Mouse (Mus musculus) lung, embryonic 16.5 days (tissue): ENCODE data around the gene Gm49396. TPM values are rescaled to one million over a fixed set of nuclear protein-coding genes. Genes with fewer than 3 reads are reported as not detected.

Source experiments
- ATAC-seq: fragments of 200-750 bp; cut with Nextera tagmentation; 2 replicates; pipeline ENCODE4 v1.8.0; 2017; ENCODE audit warnings: low read depth, mild to moderate bottlenecking, moderate library complexity
- H3K27ac ChIP-seq: fragments of 300-500 bp; sonication (generic); 2 replicates; pipeline ENCODE4 v1.5.1; 2014; ENCODE audit warnings: mild to moderate bottlenecking, control low read depth, low read length
- H3K27me3 ChIP-seq: fragments of 300-500 bp; sonication (generic); 2 replicates; pipeline ENCODE4 v1.6.1; 2014; ENCODE audit warnings: low read depth, low read length, mixed read lengths; ENCODE audit not compliant: control insufficient read depth, insufficient read depth
- H3K36me3 ChIP-seq: fragments of 300-500 bp; sonication (generic); 2 replicates; pipeline ENCODE4 v1.6.1; 2014; ENCODE audit warnings: low read length; ENCODE audit not compliant: control insufficient read depth, insufficient read depth
- H3K4me1 ChIP-seq: fragments of 300-500 bp; sonication (generic); replicated peaks from 2 replicates; pipeline ENCODE4 v1.6.1; 2014; ENCODE audit warnings: low read length, mixed read lengths; ENCODE audit not compliant: control insufficient read depth, insufficient read depth
- H3K4me2 ChIP-seq: fragments of 300-500 bp; sonication (generic); 2 replicates; pipeline ENCODE4 v1.6.1; 2014; ENCODE audit warnings: low read depth, low read length, control low read depth
- H3K4me3 ChIP-seq: fragments of 300-500 bp; sonication (generic); 2 replicates; pipeline ENCODE4 v1.5.1; 2014; ENCODE audit warnings: mild to moderate bottlenecking, low read length, control low read depth
- H3K9ac ChIP-seq: fragments of 300-500 bp; sonication (generic); 2 replicates; pipeline ENCODE4 v1.6.1; 2014; ENCODE audit warnings: low read length, control low read depth
- H3K9me3 ChIP-seq: fragments of 300-500 bp; sonication (generic); 2 replicates; pipeline ENCODE4 v1.6.1; 2016; ENCODE audit warnings: low read length; ENCODE audit not compliant: control insufficient read depth
- WGBS: fragments of 180-500 bp; shearing (Covaris S2); extraction: QIAGEN DNeasy Blood & Tissue Kit; methylation state at CpG from one replicate; pipeline ENCODE4 v1.1.7; 2014; 5-methylcytosine and 5-hydroxymethylcytosine counted together
- polyA plus RNA-seq: library from polyadenylated mRNA; unstranded; fragments of >200 nt; fragmentation: Nextera tagmentation; extraction: Ambion mirVana; gene quantifications from 2 replicates; pipeline ENCODE4 v1.2.1, GENCODE M21; 2015

Gene Gm49396
- polyA plus RNA-seq, 1 experiment from 2014 or later: 14.3 TPM

DNA sequence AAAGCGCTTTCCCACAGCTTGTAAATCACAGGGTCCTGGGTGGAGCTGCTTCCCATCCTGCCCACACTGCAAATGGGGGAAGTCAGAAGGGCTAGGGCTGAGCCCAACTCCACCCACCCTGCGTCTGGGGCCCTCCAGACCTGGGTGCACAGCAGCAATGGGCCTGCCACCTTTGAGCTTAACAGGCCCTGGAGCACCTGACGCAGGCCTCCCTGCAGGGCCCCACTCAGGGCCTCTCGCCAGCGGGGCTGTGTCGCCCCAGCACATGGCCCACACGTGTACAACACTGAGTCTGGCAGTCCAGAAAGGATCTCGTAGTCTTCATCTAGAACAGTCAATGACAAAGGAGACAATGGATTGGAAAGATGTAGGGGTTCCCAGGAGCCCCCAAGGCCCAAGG, 16.8 kb downstream of the Gm49396 start:
- H3K36me3 ChIP-seq: peaks cover 91% of the 10 kb centered on the region
- H3K4me3 ChIP-seq: no peak overlapping the region
- no peak for ATAC-seq

DNA sequence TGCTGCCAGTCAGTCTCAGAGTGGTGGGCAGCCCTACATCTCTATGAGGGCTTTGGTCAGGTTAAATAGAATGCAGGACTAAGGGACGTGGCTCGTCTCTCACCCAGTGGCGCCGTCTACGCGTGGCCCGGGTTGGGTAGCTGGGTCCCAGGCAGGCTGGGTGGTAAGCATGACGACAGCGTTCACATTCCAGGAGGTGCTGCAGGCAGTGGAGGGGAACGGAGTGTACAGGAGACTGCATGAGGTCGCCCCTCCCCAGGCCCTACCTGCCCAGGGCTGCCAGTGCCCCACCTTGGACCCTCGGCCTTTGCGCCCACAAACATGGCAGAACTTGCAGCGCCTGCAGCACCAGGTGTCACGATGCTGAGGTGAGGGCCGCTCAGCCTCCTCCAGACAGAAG, 18.4 kb downstream of the Gm49396 start:
- no peaks in the 10 kb centered on the region for H3K27me3 ChIP-seq
- H3K4me2 ChIP-seq: no peak overlapping the region
- H3K4me1 ChIP-seq: no peaks in the 10 kb centered on the region
- H3K36me3 ChIP-seq: peaks cover 83% of the 10 kb centered on the region
- H3K9ac ChIP-seq: no peak overlapping the region
- no peaks in the 10 kb centered on the region for H3K9me3 ChIP-seq
- no peak overlapping the region for H3K27ac ChIP-seq
- no peak for ATAC-seq
- H3K4me3 ChIP-seq: no peak overlapping the region
- 93% methylated on average over 16 of the region's 16 CpGs for WGBS

More for the DNA sequence above, 16.8 kb downstream of the Gm49396 start:
- H3K27ac ChIP-seq: no peak overlapping the region
- 90% methylated on average over 8 of the region's 8 CpGs for WGBS
- H3K27me3 ChIP-seq: no peaks in the 10 kb centered on the region
- H3K4me2 ChIP-seq: no peak overlapping the region
- no peaks in the 10 kb centered on the region for H3K9me3 ChIP-seq
- no peak overlapping the region for H3K9ac ChIP-seq
- no peaks in the 10 kb centered on the region for H3K4me1 ChIP-seq

DNA sequence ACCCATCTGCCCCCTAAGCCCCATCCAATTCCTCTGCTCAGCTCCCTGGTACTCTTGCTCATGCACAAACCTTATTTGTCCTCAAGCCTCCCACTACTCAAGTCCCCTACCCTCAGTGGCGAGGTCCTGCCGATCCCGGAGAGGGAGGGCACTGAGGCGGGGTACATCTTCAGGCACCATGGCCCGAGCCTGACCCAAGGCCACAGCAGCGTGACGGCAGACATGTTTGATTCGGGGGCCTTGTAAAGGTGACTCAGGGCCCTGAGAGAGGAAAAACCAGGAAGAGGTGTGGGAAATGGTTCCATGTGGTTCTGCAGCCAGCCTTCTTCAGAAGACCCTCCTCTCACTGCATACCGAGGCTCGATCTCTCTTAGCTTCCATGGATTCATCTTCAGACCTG, 21.2 kb downstream of the Gm49396 start:
- no peak overlapping the region for H3K27ac ChIP-seq
- H3K4me2 ChIP-seq: no peak overlapping the region
- H3K4me1 ChIP-seq: peaks cover 8% of the 10 kb centered on the region
- ATAC-seq: no peak
- H3K9ac ChIP-seq: no peak overlapping the region
- no peaks in the 10 kb centered on the region for H3K9me3 ChIP-seq
- peaks cover 55% of the 10 kb centered on the region for H3K36me3 ChIP-seq
- 88% methylated on average over 10 of the region's 10 CpGs for WGBS
- H3K27me3 ChIP-seq: no peaks in the 10 kb centered on the region
- H3K4me3 ChIP-seq: no peak overlapping the region

DNA sequence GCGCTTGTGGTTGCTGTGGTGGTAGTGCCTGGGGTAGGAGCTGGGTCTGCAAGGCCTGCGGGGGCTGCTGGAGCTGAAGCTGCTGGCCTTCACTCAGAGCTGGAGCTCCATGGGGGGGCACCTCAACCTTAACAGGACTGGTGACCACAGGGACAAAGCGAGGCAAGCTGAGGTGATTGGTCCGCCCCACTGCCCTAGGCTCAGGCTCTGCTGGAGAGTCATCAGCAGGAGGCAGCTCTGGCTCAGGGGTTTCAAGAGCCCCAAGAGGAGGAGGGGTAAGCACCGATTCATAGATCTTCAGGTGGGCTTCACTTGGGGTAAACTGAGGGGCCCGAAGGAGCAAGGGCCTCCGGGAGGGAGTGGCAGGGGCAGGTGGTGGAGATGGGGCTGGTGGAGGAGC, 22.0 kb downstream of the Gm49396 start:
- WGBS: 96% methylated on average over 7 of the region's 7 CpGs
- peaks cover 47% of the 10 kb centered on the region for H3K36me3 ChIP-seq

DNA sequence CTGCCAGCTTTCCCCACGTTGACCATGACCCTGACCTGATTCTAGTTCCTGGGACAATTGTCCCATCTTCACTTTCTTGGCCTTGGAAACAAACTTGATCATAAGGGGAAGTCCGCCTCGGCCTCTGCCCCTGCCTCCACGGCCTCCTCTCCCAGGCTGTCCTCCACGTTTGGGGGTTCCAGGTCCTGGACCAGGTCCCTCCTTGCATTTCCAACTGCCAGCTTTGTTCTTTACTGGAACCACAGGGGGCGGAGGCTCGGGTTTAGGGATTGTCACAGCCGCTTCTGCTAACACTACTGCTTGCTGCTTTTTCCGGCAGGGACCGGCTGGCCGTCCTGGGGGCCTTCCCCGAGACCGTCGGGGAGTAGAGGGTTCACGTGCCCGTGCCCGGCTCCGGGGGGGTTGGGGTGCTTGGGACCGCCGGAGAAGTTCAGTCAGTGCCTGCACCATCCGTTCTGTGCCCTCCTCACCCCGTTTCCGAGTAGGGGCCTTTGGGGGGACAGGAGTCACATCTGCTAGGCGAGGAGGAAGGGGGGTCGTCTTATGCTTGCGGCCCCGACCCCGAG, 23.4 kb downstream of the Gm49396 start:
- peak overlapping the region; percentile 99; the same call in 1 of the 2 replicates for H3K9ac ChIP-seq
- 88% methylated on average over 28 of the region's 28 CpGs for WGBS
- peaks cover 36% of the 10 kb centered on the region for H3K36me3 ChIP-seq

More for the DNA sequence above, 22.0 kb downstream of the Gm49396 start:
- Histone ChIP-seq H3K27me3 (no peaks in the 10 kb centered on the region), H3K4me3 (no peak overlapping the region), H3K9me3 (no peaks in the 10 kb centered on the region), H3K4me2 (no peak overlapping the region), H3K27ac (no peak overlapping the region), H3K9ac (no peak overlapping the region), H3K4me1 (peaks cover 15% of the 10 kb centered on the region)
- ATAC-seq: no peak

DNA sequence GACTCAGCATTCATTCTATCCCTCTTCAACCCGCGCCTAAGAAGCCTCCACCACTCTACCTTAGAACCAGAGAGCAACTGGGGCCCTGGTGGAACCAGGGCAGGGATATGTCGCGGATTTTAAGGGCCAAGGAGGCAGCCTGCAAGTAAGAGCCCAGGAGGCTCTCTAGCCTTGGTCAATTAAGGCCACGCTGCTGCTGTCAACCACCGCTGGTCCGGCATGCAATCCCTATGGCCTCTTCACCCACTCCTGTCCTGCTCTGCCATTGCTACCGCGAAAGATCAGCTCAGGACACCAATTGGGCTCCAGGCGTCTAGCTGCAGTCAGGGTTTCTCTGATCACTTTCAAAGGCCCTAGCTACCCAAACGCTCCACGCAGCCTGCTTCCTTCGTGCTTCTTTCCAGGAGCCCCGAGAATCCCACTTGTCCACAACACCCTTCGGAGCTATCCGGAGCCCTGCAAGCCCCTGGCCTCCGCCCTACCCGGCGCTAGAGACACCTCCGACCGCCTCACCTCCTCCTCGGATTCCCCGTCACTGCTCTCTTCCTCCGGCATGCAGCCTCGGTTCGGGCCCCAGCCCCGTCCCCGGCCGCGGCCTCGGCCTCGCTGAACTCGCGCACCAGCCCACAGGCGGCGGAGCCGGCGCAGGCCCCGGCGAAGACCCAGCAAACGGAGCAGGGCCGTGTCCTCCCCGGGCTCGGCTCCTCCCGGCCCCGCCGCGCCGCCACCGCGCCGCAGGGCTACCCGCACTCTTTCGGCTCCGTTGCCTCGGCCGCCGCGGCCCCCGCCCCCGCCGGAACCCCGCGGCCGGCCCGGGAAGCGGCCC, 24.9 kb downstream of the Gm49396 start:
- Histone ChIP-seq H3K36me3 (peaks cover 22% of the 10 kb centered on the region), H3K4me3 (peak overlapping the region; percentile 94), H3K27ac (peak overlapping the region; percentile 96), H3K27me3 (no peaks in the 10 kb centered on the region), H3K4me2 (peak overlapping the region; percentile 81), H3K9ac (peak overlapping the region; percentile 99), H3K4me1 (peaks cover 17% of the 10 kb centered on the region), H3K9me3 (no peaks in the 10 kb centered on the region)
- peak; percentile 13 for ATAC-seq
- under 1% methylated on average over 56 of the region's 67 CpGs for WGBS

More for the DNA sequence above, 23.4 kb downstream of the Gm49396 start:
- H3K4me1 ChIP-seq: peaks cover 16% of the 10 kb centered on the region
- H3K9me3 ChIP-seq: no peaks in the 10 kb centered on the region
- H3K4me3 ChIP-seq: no peak overlapping the region
- no peak overlapping the region for H3K27ac ChIP-seq
- no peak overlapping the region; the same call in 1 of the 2 replicates for H3K4me2 ChIP-seq
- H3K27me3 ChIP-seq: no peaks in the 10 kb centered on the region
- no peak for ATAC-seq

DNA sequence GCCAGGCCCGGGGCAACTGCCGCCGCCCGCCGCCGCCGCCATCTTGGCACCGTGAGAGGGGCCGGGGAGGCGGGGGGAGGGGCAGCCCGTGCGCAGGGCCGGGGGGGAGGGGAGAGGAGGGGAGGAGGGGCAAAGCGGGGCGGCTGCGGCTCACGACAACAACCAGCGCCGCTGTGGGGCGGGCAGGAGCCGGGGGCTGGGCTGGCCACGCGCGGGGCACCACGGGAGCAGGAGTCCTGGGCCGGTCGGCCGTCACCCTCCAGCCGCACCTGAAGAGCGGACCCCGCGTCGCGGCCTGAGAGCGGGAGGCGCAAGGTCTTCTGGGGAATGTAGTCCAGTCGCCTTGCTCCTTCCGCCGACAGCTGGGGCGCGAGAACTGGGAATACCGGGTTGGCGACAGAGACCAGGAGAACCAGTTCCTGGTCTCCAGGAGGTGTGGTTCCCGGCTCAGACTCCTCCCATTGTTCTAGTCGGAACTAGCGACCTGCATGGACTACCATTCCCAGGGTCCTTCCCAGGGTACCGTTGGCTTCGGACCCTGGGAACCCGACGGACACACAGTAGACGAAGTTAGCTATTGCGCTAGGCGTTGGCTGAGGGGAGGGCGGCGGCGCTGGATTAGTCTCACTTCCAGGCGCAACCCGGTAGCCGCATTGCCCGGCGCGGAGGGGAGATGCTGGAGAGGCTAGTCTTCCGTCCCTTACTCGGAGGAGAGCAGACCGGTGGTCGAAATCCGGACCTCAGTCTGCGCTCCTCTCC, 25.7 kb downstream of the Gm49396 start, which contains the start of gene Kmt2b:
Kmt2b (minus strand) TSS at position 51 of the 759 bp plus-strand sequence.
- under 1% methylated on average over 54 of the region's 68 CpGs for WGBS
- Histone ChIP-seq H3K4me1 (peaks cover 20% of the 10 kb centered on the region), H3K9me3 (no peaks in the 10 kb centered on the region), H3K27ac (peak within 1 kb of the TSS; percentile 96), H3K27me3 (no peaks in the 10 kb centered on the region), H3K4me2 (peak within 1 kb of the TSS; percentile 81), H3K9ac (peak within 1 kb of the TSS; percentile 99), H3K36me3 (peaks cover 17% of the 10 kb centered on the region), H3K4me3 (peak within 1 kb of the TSS; percentile 94)
- ATAC-seq: peak; percentile 95

DNA sequence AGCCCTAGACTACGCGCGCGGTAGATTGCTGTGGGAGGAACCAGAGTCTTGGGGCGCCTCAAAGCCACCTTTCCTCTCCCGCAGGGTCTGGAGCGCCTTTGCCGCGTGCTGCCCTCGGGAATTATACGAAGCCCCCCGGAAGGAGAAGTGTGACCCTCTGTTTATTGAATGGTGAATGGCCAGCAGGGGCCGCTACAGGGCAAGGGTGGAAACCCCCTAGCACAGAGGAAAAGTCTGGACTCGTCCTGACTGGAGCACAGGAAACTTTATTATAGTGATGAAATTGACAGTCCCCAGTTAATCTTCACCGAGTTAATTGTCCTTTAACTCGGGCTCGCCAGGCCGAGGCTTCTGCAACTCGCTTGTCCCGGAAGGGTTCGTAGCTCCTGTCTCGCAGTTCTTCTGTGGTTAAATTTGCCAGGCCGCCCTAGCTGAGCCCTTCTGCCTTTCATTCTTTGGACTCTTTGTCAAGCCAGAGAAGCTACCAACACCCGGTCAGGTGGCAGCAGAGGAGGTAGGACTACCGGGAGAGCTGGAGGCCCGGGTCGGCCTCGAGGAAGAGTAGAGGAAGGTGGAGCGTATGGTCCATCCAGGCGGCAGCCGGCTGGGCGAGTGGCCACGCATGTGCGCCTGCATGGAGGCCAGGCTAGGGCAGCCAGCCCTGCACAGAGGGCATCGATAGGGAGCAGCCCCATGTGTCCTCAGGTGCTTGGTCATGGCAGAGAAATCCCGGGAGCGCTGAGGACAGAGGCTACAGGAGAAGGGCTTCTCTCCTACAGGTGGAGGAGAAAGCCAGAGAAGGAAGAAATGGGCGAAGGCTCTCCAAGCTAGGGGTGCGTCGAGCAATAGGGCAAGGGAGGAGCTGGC, 26.5 kb downstream of the Gm49396 start:
- ATAC-seq: peak; percentile 66
- peaks cover 11% of the 10 kb centered on the region for H3K36me3 ChIP-seq
- H3K27me3 ChIP-seq: no peaks in the 10 kb centered on the region
- H3K9me3 ChIP-seq: no peaks in the 10 kb centered on the region
- H3K4me2 ChIP-seq: peak overlapping the region; percentile 81
- H3K4me3 ChIP-seq: peak overlapping the region; percentile 94
- 22% methylated on average over 40 of the region's 40 CpGs for WGBS
- H3K27ac ChIP-seq: peak overlapping the region; percentile 96
- H3K4me1 ChIP-seq: peaks cover 20% of the 10 kb centered on the region
- H3K9ac ChIP-seq: peak overlapping the region; percentile 99
